Mouse (Mus musculus): ENCODE measurements around the gene Phtf1. TPM values are rescaled to one million over a fixed set of nuclear protein-coding genes. Genes with fewer than 3 reads are reported as not detected.

Gene Phtf1
- 10.6 and 11.2 TPM in 2 replicates for polyA plus RNA-seq (2015; fragmentation: Nextera tagmentation; extraction: Ambion mirVana)

- peak; percentile 90 for DNase-seq (ENCODE audit: low spot score)
- H3K9me3 ChIP-seq (ENCODE audit: control insufficient read depth, low read length): no peaks in the 10 kb centered on the region
- peak within 1 kb of the TSS; percentile 94 for H3K27ac ChIP-seq (replicated peaks)
- H3K4me1 ChIP-seq (replicated peaks; ENCODE audit: control insufficient read depth, insufficient read depth): no peaks in the 10 kb centered on the region
- no peaks in the 10 kb centered on the region for H3K36me3 ChIP-seq (ENCODE audit: control insufficient read depth, insufficient read depth, low read length)
- H3K27me3 ChIP-seq (ENCODE audit: control insufficient read depth, insufficient read depth, low read length): no peaks in the 10 kb centered on the region
- H3K4me3 ChIP-seq (ENCODE audit: low read depth, low read length): peak within 1 kb of the TSS; percentile 83
- TF ChIP-seq CTCF (IDR thresholded peaks at IDR 0.05; ENCODE audit: low read depth) (no peak), EP300 (optimal IDR thresholded peaks at IDR 0.05) (no peak)
- peak; percentile 97 for ATAC-seq (ENCODE audit: low FRiP score, low TSS enrichment)
- H3K9ac ChIP-seq (ENCODE audit: low read length): peak within 1 kb of the TSS; percentile 75
- under 1% methylated on average over 70 of the region's 70 CpGs for WGBS
- H3K4me2 ChIP-seq (replicated peaks; ENCODE audit: low read depth): peak within 1 kb of the TSS; percentile 56
Observed at GRCm38 (mm10) chr3:103967861-103968691, at the start of gene Phtf1. Gene Phtf1 (plus strand): TSS chr3:103968110.

GRCm38 (mm10) chr3:103920094-103920493 is 47.8 kb upstream of the Phtf1 start:
- H3K27ac ChIP-seq (replicated peaks): no peak overlapping the region
- DNase-seq (ENCODE audit: low spot score): no peak
- 100% methylated on average over 1 of the region's 1 CpGs for WGBS
- H3K27me3 ChIP-seq (ENCODE audit: control insufficient read depth, insufficient read depth, low read length): no peaks in the 10 kb centered on the region
- H3K4me2 ChIP-seq (replicated peaks; ENCODE audit: low read depth): no peak overlapping the region
- no peaks in the 10 kb centered on the region for H3K36me3 ChIP-seq (ENCODE audit: control insufficient read depth, insufficient read depth, low read length)
- no peak overlapping the region for H3K9ac ChIP-seq (ENCODE audit: low read length)
- ATAC-seq (ENCODE audit: low FRiP score, low TSS enrichment): no peak
- H3K4me3 ChIP-seq (ENCODE audit: low read depth, low read length): no peak overlapping the region
- no peaks in the 10 kb centered on the region for H3K9me3 ChIP-seq (ENCODE audit: control insufficient read depth, low read length)
- H3K4me1 ChIP-seq (replicated peaks; ENCODE audit: control insufficient read depth, insufficient read depth): 0 out of 2 replicates have a peak, but pooled peaks cover 2% of the 10 kb centered on the region
- TF ChIP-seq CTCF (IDR thresholded peaks at IDR 0.05; ENCODE audit: low read depth) (no peak), EP300 (optimal IDR thresholded peaks at IDR 0.05) (no peak)

- Histone ChIP-seq H3K27ac (replicated peaks) (no peak overlapping the region), H3K36me3 (ENCODE audit: control insufficient read depth, insufficient read depth, low read length) (no peaks in the 10 kb centered on the region), H3K4me3 (ENCODE audit: low read depth, low read length) (no peak overlapping the region), H3K9me3 (ENCODE audit: control insufficient read depth, low read length) (no peaks in the 10 kb centered on the region), H3K27me3 (ENCODE audit: control insufficient read depth, insufficient read depth, low read length) (no peaks in the 10 kb centered on the region), H3K4me2 (replicated peaks; ENCODE audit: low read depth) (no peak overlapping the region), H3K4me1 (replicated peaks; ENCODE audit: control insufficient read depth, insufficient read depth) (no peaks in the 10 kb centered on the region; the same call in 1 of the 2 replicates), H3K9ac (ENCODE audit: low read length) (no peak overlapping the region)
- WGBS: 47% methylated on average over 3 of the region's 3 CpGs
- ATAC-seq (ENCODE audit: low FRiP score, low TSS enrichment): no peak
- DNase-seq (ENCODE audit: low spot score): no peak
- TF ChIP-seq EP300 (optimal IDR thresholded peaks at IDR 0.05) (no peak), CTCF (IDR thresholded peaks at IDR 0.05; ENCODE audit: low read depth) (no peak)
Observed at GRCm38 (mm10) chr3:103925302-103925701, 42.6 kb upstream of the Phtf1 start.

- Histone ChIP-seq H3K27ac (replicated peaks) (no peak overlapping the region), H3K36me3 (ENCODE audit: control insufficient read depth, insufficient read depth, low read length) (no peaks in the 10 kb centered on the region), H3K9me3 (ENCODE audit: control insufficient read depth, low read length) (no peaks in the 10 kb centered on the region), H3K9ac (ENCODE audit: low read length) (no peak overlapping the region), H3K4me3 (ENCODE audit: low read depth, low read length) (no peak overlapping the region), H3K4me1 (replicated peaks; ENCODE audit: control insufficient read depth, insufficient read depth) (no peaks in the 10 kb centered on the region; the same call in 1 of the 2 replicates), H3K27me3 (ENCODE audit: control insufficient read depth, insufficient read depth, low read length) (no peaks in the 10 kb centered on the region), H3K4me2 (replicated peaks; ENCODE audit: low read depth) (no peak overlapping the region)
- TF ChIP-seq CTCF (IDR thresholded peaks at IDR 0.05; ENCODE audit: low read depth) (no peak), EP300 (optimal IDR thresholded peaks at IDR 0.05) (no peak)
- ATAC-seq (ENCODE audit: low FRiP score, low TSS enrichment): no peak
- WGBS: 65% methylated on average over 6 of the region's 6 CpGs
- DNase-seq (ENCODE audit: low spot score): no peak
Observed at GRCm38 (mm10) chr3:103927511-103927910, 40.4 kb upstream of the Phtf1 start.

- DNase-seq (ENCODE audit: low spot score) (no peak), ATAC-seq (ENCODE audit: low FRiP score, low TSS enrichment) (no peak)
- no peak overlapping the region for H3K4me2 ChIP-seq (replicated peaks; ENCODE audit: low read depth)
- no peak for TF ChIP-seq EP300 (optimal IDR thresholded peaks at IDR 0.05)
- TF ChIP-seq CTCF (IDR thresholded peaks at IDR 0.05; ENCODE audit: low read depth): no peak
- no peak overlapping the region for H3K27ac ChIP-seq (replicated peaks)
- no peak overlapping the region for H3K4me3 ChIP-seq (ENCODE audit: low read depth, low read length)
- no peaks in the 10 kb centered on the region for H3K4me1 ChIP-seq (replicated peaks; ENCODE audit: control insufficient read depth, insufficient read depth)
- no peak overlapping the region for H3K9ac ChIP-seq (ENCODE audit: low read length)
- no peaks in the 10 kb centered on the region for H3K9me3 ChIP-seq (ENCODE audit: control insufficient read depth, low read length)
- WGBS: 58% methylated on average over 1 of the region's 1 CpGs
- no peaks in the 10 kb centered on the region for H3K36me3 ChIP-seq (ENCODE audit: control insufficient read depth, insufficient read depth, low read length)
- no peaks in the 10 kb centered on the region for H3K27me3 ChIP-seq (ENCODE audit: control insufficient read depth, insufficient read depth, low read length)
Observed at GRCm38 (mm10) chr3:103944794-103945562, 22.9 kb upstream of the Phtf1 start.
